Mouse (Mus musculus) midbrain, embryonic 10.5 days (tissue): Measurements from ENCODE around the gene Kmt2d. TPM values are rescaled to one million over a fixed set of nuclear protein-coding genes. Genes with fewer than 3 reads are reported as not detected.

Experiments
- DNase-seq: peaks from one replicate; pipeline ENCODE4 v3.0.0-alpha.2; 2017; ENCODE audit warnings: low spot score
- H3K27ac ChIP-seq: fragments of 300-500 bp; sonication (generic); replicated peaks from 2 replicates; pipeline ENCODE4 v1.5.1; 2016; ENCODE audit warnings: mild to moderate bottlenecking
- H3K27me3 ChIP-seq: fragments of 300-500 bp; sonication (generic); 2 replicates; pipeline ENCODE4 v1.6.1; 2016; ENCODE audit warnings: low read depth, mild to moderate bottlenecking; ENCODE audit not compliant: poor library complexity, severe bottlenecking
- H3K36me3 ChIP-seq: fragments of 300-500 bp; sonication (generic); 2 replicates; pipeline ENCODE4 v1.6.1; 2016; ENCODE audit warnings: mild to moderate bottlenecking, moderate library complexity
- H3K4me1 ChIP-seq: fragments of 300-500 bp; sonication (generic); 2 replicates; pipeline ENCODE4 v1.6.1; 2016
- H3K4me3 ChIP-seq: fragments of 300-500 bp; sonication (generic); 2 replicates; pipeline ENCODE4 v1.5.1; 2016; ENCODE audit warnings: mild to moderate bottlenecking, moderate library complexity
- H3K9me3 ChIP-seq: fragments of 300-500 bp; sonication (generic); replicated peaks from 2 replicates; pipeline ENCODE4 v1.6.1; 2016; ENCODE audit warnings: mild to moderate bottlenecking
- WGBS: fragments of 180-500 bp; shearing (Covaris S2); methylation state at CpG from one replicate; pipeline ENCODE4 v1.1.7; 2016; 5-methylcytosine and 5-hydroxymethylcytosine counted together
- polyA plus RNA-seq: library from polyadenylated mRNA; unstranded; fragments of >200 nt; fragmentation: Nextera tagmentation; extraction: Ambion mirVana; gene quantifications from 2 replicates; pipeline ENCODE4 v1.2.1, GENCODE M21; 2016

Gene Kmt2d
- polyA plus RNA-seq, 1 experiment from 2014 or later: 9.1 TPM

DNA sequence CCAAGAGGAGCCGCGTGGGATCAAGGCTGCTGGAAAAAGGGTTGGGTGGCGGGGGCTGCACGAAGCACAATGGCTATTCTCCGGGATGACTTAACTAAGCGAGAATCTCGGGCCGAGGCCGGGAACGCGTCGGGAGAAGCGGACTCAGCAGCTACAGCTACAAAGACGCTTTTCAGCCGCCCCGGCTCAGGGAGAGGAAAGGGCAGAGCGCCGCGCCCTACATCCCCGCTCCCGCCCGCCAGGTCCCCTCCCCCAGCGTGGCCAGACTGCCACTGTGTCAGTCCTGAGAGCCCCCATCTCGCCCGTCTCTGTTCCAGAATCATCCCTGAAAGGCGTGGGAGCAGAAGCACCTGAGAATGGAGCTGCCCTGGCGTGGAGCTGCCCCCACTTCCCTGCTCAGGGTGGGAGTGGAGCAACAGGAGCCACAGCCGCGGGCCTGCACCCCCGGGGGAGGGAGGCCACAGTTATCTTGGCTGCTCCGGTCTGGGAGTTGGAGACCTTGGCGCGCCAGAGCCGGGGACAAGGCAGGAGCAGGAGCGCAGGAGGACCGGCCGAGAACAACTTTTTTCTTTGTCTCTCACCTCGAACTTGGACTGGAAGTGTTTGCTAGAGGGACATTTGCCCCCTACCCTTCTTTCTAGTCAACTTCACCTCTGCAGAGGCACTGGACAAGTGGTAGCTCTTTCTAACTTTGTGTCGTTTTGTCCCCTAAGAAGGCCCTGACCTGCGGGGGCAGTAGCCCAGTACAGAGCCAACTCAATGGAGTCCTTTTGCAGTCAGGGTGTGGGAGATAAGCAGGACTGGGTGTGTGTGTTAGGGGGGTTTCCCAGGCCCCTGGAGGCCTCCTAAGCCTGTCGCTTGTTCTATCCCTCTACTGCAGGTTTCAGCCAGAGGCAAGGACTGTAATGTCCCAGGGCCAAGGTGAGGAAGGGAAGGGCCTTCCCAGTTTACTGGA is 24.9 kb upstream of the Kmt2d start:
- peak overlapping the region; percentile 84 for H3K27ac ChIP-seq
- peak overlapping the region; percentile 63 for H3K4me3 ChIP-seq
- peak; percentile 83 for DNase-seq
- peaks cover 99% of the 10 kb centered on the region for H3K27me3 ChIP-seq
- WGBS: under 1% methylated on average over 41 of the region's 41 CpGs
- H3K9me3 ChIP-seq: no peaks in the 10 kb centered on the region
- peaks cover 58% of the 10 kb centered on the region for H3K4me1 ChIP-seq
- H3K36me3 ChIP-seq: no peaks in the 10 kb centered on the region

DNA sequence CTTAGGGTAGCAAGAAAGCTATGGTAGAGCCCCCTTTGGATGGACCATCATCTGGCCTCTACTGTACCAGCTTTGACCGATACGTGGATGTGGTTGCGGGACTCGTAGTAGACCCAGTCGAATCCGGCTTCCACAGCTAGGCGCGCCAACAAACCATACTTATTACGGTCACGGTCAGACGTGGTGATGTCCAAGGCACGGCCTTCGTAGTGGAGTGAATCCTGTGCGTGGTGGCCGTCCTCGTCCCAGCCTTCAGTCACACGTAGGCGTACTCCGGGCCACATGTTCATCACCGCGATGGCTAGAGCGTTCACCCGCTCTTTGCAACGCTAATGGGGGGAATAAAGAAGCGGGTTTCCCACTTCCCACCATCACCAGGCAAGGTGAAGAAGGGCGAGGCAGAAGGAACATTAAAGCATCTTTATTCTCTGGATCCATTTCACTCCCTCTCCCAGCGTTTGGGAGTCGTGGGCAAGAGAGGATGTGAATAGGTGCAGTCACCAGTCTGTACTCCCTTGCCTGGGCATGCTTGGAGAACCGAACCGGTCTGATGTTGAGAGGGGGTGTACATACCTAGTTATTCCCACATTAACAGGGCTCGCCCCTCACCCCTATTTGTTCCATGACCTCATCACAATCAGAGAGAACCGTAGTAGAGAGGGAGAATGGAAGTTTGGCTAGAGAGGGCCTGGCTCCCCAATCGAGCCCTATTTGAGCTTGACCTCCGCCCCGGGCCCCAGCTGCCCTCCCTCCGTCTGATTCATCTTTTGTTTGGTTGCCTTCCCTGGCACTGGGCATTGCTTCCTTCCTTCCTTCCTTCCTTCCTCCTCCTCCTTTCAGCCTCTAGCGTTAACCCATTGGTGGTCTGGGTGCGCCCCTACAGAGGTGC is 24.0 kb upstream of the Kmt2d start:
- peaks cover 58% of the 10 kb centered on the region for H3K4me1 ChIP-seq
- peak; percentile 52 for DNase-seq
- 2% methylated on average over 38 of the region's 38 CpGs for WGBS
- H3K36me3 ChIP-seq: no peaks in the 10 kb centered on the region
- H3K9me3 ChIP-seq: no peaks in the 10 kb centered on the region
- peaks cover 97% of the 10 kb centered on the region for H3K27me3 ChIP-seq
- peak overlapping the region; percentile 63 for H3K4me3 ChIP-seq
- peak overlapping the region; percentile 84 for H3K27ac ChIP-seq

DNA sequence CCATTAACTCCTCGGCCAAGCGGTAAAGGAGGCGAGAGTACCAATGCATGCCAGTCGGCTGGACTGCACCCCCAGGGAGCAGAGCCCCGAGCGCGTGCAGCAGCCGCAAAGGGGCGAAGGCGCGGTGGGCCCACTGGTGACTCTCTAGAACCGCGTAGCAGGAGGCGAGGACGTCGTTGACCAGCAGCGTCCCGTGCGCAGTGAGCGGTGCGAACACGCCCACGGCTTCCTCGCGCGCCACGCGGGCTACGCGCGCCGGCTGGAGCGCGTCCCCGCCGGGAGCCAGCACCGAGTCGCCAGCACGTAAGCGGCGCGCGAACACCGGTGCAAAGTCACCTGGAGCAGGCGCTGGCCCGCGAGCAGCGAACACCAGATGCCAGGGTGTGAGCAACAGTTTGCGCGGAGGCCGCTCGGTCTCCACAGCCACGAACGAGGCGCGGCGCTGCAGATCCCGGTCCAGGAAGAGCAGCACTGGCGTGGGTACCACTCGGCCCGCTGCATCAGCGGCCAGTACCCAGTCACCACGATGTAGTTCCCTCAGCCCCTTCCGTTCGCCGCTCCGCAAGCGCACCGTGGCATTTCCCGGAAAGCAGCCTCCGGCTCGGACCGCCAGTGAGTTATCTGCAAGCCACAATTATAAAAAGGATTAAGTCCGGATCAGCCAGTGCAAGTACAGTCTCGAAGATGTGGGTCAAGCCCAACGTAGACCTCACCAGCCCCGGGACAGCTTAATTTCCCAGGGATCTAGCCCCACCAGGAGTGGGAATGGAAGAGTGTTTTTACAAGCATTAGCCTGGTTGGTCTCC is 23.1 kb upstream of the Kmt2d start, which contains the start of gene Rhebl1:
Gene Rhebl1 (minus strand): TSS at position 601 of the 806 bp plus-strand sequence.
- DNase-seq: peak; percentile 66

DNA sequence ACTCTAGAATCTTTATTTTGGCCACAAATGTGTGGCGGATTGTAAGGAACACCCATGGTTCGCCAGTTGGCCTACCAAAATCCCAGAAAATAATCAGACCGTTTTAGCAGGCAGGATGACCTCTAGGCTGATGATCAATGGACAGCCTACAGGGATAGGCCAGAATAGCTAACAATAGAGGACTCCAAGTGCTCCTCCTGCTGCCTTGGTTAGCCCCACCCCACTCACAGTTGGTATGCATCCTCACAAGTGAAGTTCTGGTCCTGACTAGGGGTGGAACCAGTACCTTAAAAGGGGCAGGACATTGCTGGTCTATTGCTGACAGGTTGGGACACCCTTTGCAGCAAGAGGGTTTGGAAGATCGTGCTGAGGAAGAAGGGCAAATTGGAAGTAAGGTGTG is 22.0 kb upstream of the Kmt2d start:
- Histone ChIP-seq H3K27ac (no peak overlapping the region), H3K36me3 (no peaks in the 10 kb centered on the region), H3K9me3 (no peaks in the 10 kb centered on the region), H3K4me1 (peaks cover 50% of the 10 kb centered on the region), H3K4me3 (no peak overlapping the region), H3K27me3 (peaks cover 84% of the 10 kb centered on the region)
- no peak for DNase-seq
- 41% methylated on average over 4 of the region's 4 CpGs for WGBS

More for the DNA sequence above, 23.1 kb upstream of the Kmt2d start, which contains the start of gene Rhebl1:
- H3K36me3 ChIP-seq: no peaks in the 10 kb centered on the region
- WGBS: under 1% methylated on average over 77 of the region's 77 CpGs
- H3K9me3 ChIP-seq: no peaks in the 10 kb centered on the region
- H3K27me3 ChIP-seq: peaks cover 88% of the 10 kb centered on the region
- H3K27ac ChIP-seq: peak within 1 kb of the TSS; percentile 84
- peaks cover 58% of the 10 kb centered on the region for H3K4me1 ChIP-seq
- peak within 1 kb of the TSS; percentile 63 for H3K4me3 ChIP-seq

- Histone ChIP-seq H3K4me1 (peaks cover 40% of the 10 kb centered on the region), H3K4me3 (peak overlapping the region; percentile 7; the same call in 1 of the 2 replicates), H3K9me3 (no peaks in the 10 kb centered on the region), H3K27ac (no peak overlapping the region), H3K36me3 (no peaks in the 10 kb centered on the region), H3K27me3 (peaks cover 74% of the 10 kb centered on the region)
- WGBS: 44% methylated on average over 6 of the region's 6 CpGs
- peak; percentile 57 for DNase-seq
These were observed 21.1 kb upstream of the Kmt2d start for GRCm38 (mm10) chr15:98891907-98892606.

DNA sequence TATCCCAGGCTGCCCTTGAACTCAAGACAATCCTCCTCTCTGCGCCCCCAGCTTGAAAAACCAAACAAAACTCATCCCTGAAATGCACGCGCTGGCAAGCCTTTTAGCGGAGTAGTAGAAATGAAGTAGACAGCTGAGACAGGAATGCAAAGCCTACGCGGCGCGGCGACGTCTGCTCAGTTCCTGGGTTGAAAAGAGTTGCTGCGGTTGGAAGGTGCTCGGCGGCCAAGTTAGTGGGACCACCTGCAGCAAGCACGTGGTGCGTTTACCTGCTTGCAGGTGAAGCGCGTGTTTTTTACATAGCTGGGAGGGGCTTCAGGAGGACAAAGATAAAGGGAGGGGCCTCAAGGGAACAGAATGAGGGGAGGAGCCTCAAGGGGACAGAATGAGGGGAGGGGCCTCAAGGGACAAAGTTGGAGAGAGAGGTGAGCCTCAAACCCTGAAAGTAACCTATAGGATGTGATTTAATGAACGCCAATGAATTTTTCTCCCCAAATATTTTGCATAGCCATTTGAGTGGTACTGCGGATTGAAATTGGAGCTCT is 20.3 kb upstream of the Kmt2d start:
- H3K4me3 ChIP-seq: peak overlapping the region; percentile 25; the same call in 1 of the 2 replicates
- 12% methylated on average over 19 of the region's 19 CpGs for WGBS

DNA sequence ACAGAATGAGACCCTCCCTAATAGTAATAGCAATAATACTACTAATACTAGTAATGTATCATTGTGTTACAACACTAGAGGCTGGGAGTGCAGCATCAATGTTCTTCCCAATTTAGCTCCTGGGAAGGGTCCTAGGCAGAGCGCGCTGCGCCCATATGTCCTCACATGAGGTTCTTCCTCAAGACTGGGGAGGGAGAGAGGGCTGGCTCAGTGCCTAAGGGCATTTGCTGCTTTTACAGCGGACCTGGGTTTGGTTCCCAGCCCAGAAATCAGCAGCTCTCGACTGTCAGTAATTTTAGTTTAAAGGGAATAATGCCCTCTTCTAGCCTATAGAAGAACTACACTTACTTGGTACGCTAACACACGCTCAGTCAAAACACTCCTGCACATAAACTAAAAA is 16.5 kb upstream of the Kmt2d start:
- Histone ChIP-seq H3K4me3 (no peak overlapping the region), H3K4me1 (peaks cover 4% of the 10 kb centered on the region), H3K36me3 (no peaks in the 10 kb centered on the region), H3K27ac (no peak overlapping the region), H3K27me3 (peaks cover 29% of the 10 kb centered on the region), H3K9me3 (no peaks in the 10 kb centered on the region)
- no peak for DNase-seq
- 86% methylated on average over 7 of the region's 7 CpGs for WGBS

More for the DNA sequence above, 20.3 kb upstream of the Kmt2d start:
- DNase-seq: no peak
- Histone ChIP-seq H3K4me1 (peaks cover 34% of the 10 kb centered on the region), H3K27ac (no peak overlapping the region), H3K27me3 (peaks cover 66% of the 10 kb centered on the region), H3K9me3 (no peaks in the 10 kb centered on the region), H3K36me3 (no peaks in the 10 kb centered on the region)

DNA sequence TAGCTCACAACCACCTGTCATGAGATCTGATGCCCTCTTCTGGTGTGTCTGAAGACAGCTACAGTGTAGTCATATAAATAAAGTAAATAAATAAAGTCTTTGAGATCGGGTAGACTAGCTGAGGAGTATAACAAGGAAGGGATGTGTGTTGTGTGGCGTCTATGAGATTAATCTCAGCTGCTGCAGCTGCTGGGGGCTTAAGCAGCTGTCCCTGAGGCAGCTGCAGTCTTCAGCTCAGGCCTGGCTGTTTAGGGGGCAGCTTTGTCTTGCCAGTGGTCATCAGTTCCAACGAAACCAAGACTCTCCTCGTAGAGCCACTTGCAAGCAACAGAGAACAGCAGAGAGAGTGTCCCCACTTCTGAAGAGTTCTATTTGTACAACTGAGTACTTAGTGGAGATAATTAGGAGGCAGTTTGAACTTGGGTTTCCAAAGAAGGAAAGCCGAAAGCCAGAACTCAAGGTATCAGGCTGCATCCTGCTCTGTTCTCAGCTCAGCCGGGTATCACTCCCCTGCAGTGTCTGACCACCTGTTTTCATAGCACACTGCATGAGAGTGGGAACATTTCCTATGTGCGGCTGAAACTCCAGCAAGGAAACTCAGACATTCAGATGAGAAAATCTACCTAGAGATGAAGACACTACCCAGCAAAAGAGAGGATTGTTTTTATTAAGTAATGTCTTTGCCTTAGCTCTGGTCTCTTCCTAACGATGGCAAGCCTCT is 15.8 kb upstream of the Kmt2d start:
- Histone ChIP-seq H3K36me3 (no peaks in the 10 kb centered on the region), H3K4me1 (peaks cover 9% of the 10 kb centered on the region), H3K9me3 (no peaks in the 10 kb centered on the region), H3K27me3 (peaks cover 22% of the 10 kb centered on the region), H3K27ac (no peak overlapping the region), H3K4me3 (no peak overlapping the region)
- no peak for DNase-seq
- WGBS: 72% methylated on average over 8 of the region's 8 CpGs

- no peaks in the 10 kb centered on the region for H3K36me3 ChIP-seq
- 85% methylated on average over 1 of the region's 1 CpGs for WGBS
- peaks cover 26% of the 10 kb centered on the region for H3K4me1 ChIP-seq
- DNase-seq: no peak
- H3K27ac ChIP-seq: no peak overlapping the region
- H3K9me3 ChIP-seq: no peaks in the 10 kb centered on the region
- no peak overlapping the region for H3K4me3 ChIP-seq
- peaks cover 7% of the 10 kb centered on the region; the same call in 1 of the 2 replicates for H3K27me3 ChIP-seq
These were observed 13.1 kb upstream of the Kmt2d start for GRCm38 (mm10) chr15:98884106-98884505.

GRCm38 (mm10) chr15:98883661-98884060 is 12.7 kb upstream of the Kmt2d start:
- H3K27me3 ChIP-seq: peaks cover 3% of the 10 kb centered on the region; the same call in 1 of the 2 replicates
- H3K9me3 ChIP-seq: no peaks in the 10 kb centered on the region
- H3K4me1 ChIP-seq: peaks cover 26% of the 10 kb centered on the region
- 0 out of 2 replicates have a peak, but pooled peaks cover under 1% of the 10 kb centered on the region for H3K36me3 ChIP-seq
- no peak for DNase-seq
- H3K27ac ChIP-seq: no peak overlapping the region
- no peak overlapping the region for H3K4me3 ChIP-seq

- H3K27ac ChIP-seq: peak overlapping the region; percentile 89
- no peaks in the 10 kb centered on the region for H3K9me3 ChIP-seq
- H3K27me3 ChIP-seq: no peaks in the 10 kb centered on the region
- peak overlapping the region; percentile 77 for H3K4me3 ChIP-seq
- H3K4me1 ChIP-seq: peaks cover 26% of the 10 kb centered on the region
- WGBS: 6% methylated on average over 5 of the region's 5 CpGs
- no peak for DNase-seq
- peaks cover 9% of the 10 kb centered on the region; the same call in 1 of the 2 replicates for H3K36me3 ChIP-seq
These were observed 10.6 kb upstream of the Kmt2d start for GRCm38 (mm10) chr15:98881656-98882008.
